Mouse (Mus musculus): ENCODE measurements at regions not wholly inside any gene's neighbourhood (a gene's known extent, or its start where the extent isn't known, plus 50 kb on each side); places are given as distances from the start of the nearest gene placed in this dataset.
A peak's percentile ranks its signal among the peaks of the same experiment; 100 is the strongest.

GRCm38 (mm10) chr8:103983860-103984594 lies 117.4 kb upstream of the Cdh5 start:
- ATAC-seq (ENCODE audit: insufficient number of reproducible peaks, low FRiP score, low TSS enrichment) = no peak

DNA sequence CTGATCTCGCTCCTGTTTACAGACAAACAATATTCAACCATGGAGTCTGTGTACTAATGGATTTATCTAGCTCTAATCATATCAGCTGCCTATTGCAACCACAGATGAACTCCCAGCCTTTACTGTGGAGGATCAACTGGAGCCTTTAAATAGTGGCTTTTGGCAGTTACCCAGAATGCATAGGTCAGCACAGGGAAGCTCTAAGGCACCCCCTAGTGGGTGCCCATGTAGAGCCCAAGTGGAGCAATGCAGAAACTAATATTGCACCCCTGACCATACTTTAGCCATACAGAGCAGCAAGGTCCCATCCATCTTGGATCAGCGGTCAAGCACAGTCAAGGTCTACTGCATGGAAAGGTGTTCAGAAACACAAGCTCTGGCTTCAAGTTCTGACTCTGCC lies 115.8 kb upstream of the Cdh5 start:
- no peak for ATAC-seq (ENCODE audit: insufficient number of reproducible peaks, low FRiP score, low TSS enrichment)

DNA sequence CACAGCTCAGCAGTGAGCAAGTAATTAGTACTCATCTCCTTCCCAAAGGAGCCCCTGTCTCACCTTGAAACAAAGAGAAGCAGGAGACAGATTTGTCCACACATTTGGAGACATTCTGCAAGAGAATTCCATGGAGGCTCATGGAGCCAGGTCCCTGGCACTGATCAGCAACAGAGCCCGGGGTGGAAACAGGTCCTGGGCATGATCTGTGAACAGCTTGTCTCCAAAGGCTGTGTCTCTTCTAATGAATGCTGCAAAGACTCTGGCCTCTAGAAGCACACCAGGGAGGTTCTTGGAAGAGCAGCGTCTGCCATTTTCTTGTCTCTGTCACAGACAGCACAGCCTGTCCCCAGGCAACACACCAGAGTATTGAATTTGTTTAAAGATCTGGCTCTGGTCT lies 107.5 kb upstream of the Cdh5 start:
- ATAC-seq (ENCODE audit: insufficient number of reproducible peaks, low FRiP score, low TSS enrichment) = no peak

- ATAC-seq (ENCODE audit: insufficient number of reproducible peaks, low FRiP score, low TSS enrichment) = no peak
These were observed 103.3 kb upstream of the Cdh5 start for GRCm38 (mm10) chr8:103998143-103998542.

- ATAC-seq (ENCODE audit: insufficient number of reproducible peaks, low FRiP score, low TSS enrichment) = no peak
These were observed 94.2 kb upstream of the Cdh5 start for GRCm38 (mm10) chr8:104007209-104007608.

GRCm38 (mm10) chr8:104008756-104009155 lies 92.7 kb upstream of the Cdh5 start:
- ATAC-seq (ENCODE audit: insufficient number of reproducible peaks, low FRiP score, low TSS enrichment) = no peak

- ATAC-seq (ENCODE audit: insufficient number of reproducible peaks, low FRiP score, low TSS enrichment) = no peak
These were observed 92.1 kb upstream of the Cdh5 start for GRCm38 (mm10) chr8:104009306-104009705.

- no peak for ATAC-seq (ENCODE audit: insufficient number of reproducible peaks, low FRiP score, low TSS enrichment)
These were observed 79.2 kb upstream of the Cdh5 start for GRCm38 (mm10) chr8:104022231-104022630.

DNA sequence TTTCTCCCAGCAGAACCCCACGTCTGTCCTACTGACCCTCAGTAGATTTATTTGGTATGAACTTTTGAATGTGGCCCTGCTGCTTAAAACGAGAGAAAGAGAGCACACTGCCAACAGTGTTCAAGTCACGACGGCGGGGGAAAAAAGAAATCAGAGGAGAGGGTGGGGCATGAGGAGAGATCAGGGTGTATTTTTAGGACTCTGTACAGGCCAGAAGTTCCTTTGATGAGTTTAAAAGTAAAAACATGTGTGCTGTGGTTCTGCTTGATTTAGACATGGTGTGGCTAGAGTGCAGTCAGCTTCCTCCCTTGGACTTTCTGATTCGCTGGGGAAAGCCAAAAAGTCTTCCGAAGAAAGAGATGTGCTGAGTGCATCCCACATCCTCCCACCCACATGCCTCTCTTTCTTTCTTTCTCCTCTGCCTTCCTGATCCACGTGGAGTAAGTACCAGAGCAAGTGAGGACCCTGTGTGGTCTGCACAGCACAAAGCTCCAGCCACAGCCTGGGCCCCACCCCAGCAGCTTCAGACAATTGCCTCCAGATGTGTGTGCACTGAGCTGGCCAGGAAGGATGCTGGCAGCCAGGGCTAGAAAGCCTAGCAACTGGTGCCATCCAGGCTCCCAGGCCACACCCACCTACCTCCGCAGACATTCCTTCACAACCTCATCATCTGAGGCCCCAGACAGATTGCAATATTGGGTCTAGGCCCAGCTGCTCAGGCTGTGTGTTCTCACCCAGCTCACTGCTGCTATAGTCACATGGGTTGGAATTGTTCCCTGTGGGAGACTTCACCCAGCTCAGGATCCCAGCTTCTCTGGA lies 78.5 kb upstream of the Cdh5 start:
- ATAC-seq (ENCODE audit: insufficient number of reproducible peaks, low FRiP score, low TSS enrichment) = no peak

- no peak for ATAC-seq (ENCODE audit: insufficient number of reproducible peaks, low FRiP score, low TSS enrichment)
These were observed 74.1 kb upstream of the Cdh5 start for GRCm38 (mm10) chr8:104027161-104027821.

- ATAC-seq (ENCODE audit: insufficient number of reproducible peaks, low FRiP score, low TSS enrichment) = peak; percentile 65; the same call in 1 of the 2 replicates
These were observed 72.8 kb upstream of the Cdh5 start for GRCm38 (mm10) chr8:104028626-104029025.

GRCm38 (mm10) chr8:104032179-104032578 lies 69.2 kb upstream of the Cdh5 start:
- ATAC-seq (ENCODE audit: insufficient number of reproducible peaks, low FRiP score, low TSS enrichment) = no peak

DNA sequence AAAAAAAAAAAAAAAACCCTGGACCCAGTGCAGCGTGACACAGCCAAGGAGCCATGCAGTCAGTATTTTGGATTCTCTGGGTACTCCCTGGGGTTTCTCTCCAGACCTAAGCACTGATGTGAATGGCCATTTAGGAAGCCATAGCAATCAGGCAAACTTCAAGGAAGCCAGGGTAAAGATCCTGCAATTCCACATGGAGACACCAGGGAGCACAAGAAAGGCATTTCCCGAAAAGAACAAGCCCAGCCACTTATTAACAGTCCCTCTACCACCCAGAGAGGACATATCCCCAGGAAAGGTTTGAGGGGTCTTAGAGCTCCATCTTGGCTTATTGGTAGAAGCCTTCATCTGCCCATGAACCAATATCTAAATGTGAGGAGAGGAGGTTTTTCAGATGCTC lies 68.3 kb upstream of the Cdh5 start:
- ATAC-seq (ENCODE audit: insufficient number of reproducible peaks, low FRiP score, low TSS enrichment) = no peak

DNA sequence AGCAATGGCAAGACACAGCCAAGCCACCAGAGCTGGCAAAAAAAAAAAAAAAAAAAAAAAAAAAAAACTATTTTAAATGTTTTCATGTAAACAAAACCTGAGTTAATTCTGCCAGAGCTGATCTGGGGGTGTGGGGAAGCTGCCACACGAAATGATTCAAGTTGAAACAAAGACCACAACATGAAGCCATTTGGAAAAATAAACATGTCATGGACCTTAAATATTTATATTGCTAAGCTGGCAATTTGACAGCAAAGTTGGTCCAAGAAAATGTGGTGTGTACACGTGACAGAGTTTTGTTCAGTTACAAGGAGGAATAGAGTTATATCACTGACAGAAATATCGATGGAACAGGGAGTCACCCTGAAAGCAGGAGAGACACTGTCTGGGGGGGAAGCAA lies 67.1 kb upstream of the Cdh5 start:
- no peak for ATAC-seq (ENCODE audit: insufficient number of reproducible peaks, low FRiP score, low TSS enrichment)

DNA sequence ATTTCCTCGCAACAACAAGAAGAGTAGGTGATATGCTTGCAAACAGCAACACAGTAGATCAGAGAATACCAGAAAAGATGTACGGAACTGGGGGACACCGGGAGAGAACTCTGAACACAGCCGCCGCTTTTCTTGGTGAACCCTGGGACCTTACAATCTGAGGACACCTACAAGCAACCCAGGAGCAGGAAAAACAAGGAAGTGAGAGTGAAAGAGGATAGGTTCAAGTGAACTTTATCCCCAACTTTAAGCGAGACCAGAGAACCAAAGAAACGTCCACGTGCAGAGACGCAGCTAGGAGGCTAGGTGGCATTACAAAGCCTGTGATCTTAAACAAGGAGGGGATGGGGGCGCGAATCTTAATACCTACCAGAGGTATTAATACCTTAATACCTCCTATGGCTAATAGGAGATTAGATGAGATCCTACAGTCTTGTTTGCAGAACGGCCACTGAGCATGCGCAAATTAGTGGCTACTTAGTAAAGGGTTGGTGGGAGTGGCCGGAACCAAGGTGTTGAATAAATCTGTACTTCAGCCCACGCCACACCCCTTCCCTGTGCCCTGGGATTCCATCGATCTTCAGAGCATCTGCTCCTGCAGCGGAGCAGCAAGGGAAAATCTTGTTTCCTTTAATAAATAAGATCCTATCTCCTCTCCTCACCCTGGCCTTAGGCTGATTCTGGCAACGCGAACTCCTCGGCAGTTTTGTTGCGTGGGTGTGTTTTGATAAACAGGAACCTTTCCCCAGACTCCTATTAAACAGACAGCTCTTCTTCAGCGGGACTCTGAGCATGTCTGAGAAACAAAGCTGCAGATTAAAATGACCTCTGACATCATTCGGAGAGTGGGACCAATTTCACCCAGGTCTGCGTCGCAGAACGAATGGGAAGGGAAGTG lies 64.6 kb upstream of the Cdh5 start:
- ATAC-seq (ENCODE audit: insufficient number of reproducible peaks, low FRiP score, low TSS enrichment) = no peak

DNA sequence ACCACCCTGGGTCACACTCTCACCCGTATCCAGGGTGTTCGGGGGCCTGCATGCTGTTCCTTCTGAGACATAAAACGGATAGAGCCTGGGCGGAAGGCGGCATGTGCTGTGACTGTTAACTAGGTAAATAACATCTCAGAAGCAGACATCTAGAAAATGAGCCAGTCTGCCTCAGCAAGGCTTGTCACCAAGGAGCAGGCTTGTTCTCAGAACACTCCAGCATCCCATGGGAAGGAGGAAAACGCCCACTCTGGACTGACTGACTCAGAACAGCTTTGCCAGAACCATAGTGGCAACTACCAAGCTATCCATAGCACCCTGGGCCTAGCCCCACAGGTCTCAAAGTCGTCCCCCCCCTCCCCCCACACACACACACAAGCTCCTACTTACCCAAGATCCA lies 63.8 kb upstream of the Cdh5 start:
- ATAC-seq (ENCODE audit: insufficient number of reproducible peaks, low FRiP score, low TSS enrichment) = no peak

DNA sequence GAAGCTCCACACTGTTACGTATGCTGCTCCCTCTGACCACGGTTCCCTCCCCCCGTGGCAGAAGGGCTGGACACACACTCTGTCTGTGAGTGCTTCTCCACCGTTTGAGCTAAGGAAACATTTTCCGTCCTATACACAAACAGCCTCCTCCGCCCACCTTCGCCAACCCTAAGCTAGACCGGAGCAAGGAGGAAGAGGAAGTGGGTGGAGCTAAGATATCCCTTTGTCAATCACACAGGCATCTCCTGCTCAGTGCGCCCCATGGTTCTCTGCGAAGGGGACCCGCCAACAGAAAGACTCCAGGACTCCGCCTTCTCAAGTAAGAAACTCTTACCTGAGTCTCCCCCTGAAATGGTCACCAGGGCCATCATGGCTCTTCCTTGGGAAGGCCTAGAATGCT lies 61.9 kb upstream of the Cdh5 start:
- no peak for ATAC-seq (ENCODE audit: insufficient number of reproducible peaks, low FRiP score, low TSS enrichment)

DNA sequence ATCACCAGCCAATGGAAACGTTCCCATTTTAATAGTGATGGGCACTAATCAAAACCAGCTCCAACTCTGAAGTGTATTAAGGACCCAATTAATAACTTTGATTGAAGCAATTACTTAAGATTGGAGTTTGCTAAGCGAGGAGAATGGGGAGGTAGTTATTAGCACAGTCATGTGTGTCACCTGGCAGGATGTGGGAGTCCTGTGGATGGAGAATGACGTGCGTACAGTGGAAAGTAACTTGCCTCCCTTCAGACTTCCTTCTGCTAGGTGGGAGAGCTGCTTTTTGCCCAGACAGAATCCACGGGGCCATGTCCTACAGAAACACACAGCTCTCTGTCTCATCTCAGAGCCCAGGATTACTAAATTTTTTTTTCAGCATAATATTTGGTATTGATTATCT lies 59.9 kb upstream of the Cdh5 start:
- no peak for ATAC-seq (ENCODE audit: insufficient number of reproducible peaks, low FRiP score, low TSS enrichment)

GRCm38 (mm10) chr8:104042434-104042833 lies 59.0 kb upstream of the Cdh5 start:
- ATAC-seq (ENCODE audit: insufficient number of reproducible peaks, low FRiP score, low TSS enrichment) = no peak

GRCm38 (mm10) chr8:104048037-104048436 lies 53.4 kb upstream of the Cdh5 start:
- ATAC-seq (ENCODE audit: insufficient number of reproducible peaks, low FRiP score, low TSS enrichment) = no peak

Data from cerebellum, adult (tissue).